Mouse (Mus musculus): ENCODE data around the gene Olfr180.

DNA sequence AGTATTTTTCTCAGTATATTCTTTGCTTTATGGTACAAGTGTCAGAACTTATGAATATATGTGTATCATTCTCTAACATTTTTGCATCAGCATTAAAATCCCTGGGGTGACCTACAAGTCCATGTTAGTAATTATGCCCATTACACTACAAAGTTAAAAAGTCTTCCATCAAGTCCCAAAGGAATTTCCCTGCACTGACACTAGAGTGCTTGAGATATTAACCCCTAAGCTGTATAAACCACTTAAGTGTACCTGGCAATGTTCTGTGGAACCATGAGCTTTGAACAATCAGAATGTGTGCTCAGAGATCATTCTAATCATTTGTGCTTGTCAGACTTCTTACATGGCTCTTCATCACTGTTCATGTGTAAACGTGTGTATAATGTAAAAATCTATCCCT lies 54.5 kb downstream of the Olfr180 start, which contains the start of gene Olfr177:
- TF ChIP-seq CTCF (IDR thresholded peaks at IDR 0.05; ENCODE audit: borderline replicate concordance, extremely low read depth, insufficient read depth, insufficient read length) = no peak
- TF ChIP-seq POLR2A (IDR thresholded peaks at IDR 0.05; ENCODE audit: borderline replicate concordance, extremely low read depth, insufficient read depth, insufficient read length, poor library complexity, severe bottlenecking) = no peak
